27 mouse cellular contexts compared by ENCODE assay signal in the genomic region with DNA sequence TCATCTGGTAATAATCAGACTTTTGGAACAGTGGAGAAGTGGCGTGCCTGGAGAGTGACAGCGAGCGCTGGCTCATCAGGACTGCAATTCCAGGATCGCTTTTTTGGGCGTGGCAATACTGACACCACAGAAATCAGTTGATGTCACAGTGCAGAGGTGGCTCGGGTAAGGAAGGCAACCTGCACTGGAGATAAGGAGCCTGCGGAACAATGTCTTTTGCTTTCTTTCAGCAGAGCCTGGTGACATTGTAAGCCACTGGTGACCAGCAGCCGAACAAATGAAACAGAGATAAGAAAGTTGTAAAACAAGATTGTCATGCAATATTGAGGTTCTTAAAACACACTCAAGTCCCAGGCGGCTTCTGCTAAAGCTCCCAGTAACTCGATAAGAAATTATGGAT.
DNase-seq lines count a peak whose midpoint lies in the region; ATAC-seq and TF ChIP-seq lines count a peak whose summit lies in the region.
"Had no signal": no experiment of that assay in that cellular context is flagged by ENCODE, and none has a peak within 500 bp of the region (broad histone marks: within the 10 kb centered on the region; RNA-seq: fewer than 3 reads in every experiment).

No protein-coding gene starts in this region.

- no peak overlapping the region for H3K9ac ChIP-seq in heart, embryonic 13.5 days
- H3K9ac ChIP-seq in intestine, postnatal 0 days (ENCODE audit: low read depth, low read length): 0 out of 2 replicates have a peak overlapping the region, but pooled peaks have one; percentile 7
- H3K9ac ChIP-seq: embryonic facial prominence, embryonic 12.5 days; forebrain, embryonic 15.5 days; hindbrain, embryonic 15.5 days; kidney, embryonic 15.5 days; liver, embryonic 14.5 days had no signal

- no peaks in the 10 kb centered on the region for H3K27me3 ChIP-seq in heart, embryonic 13.5 days (replicated peaks)
- H3K27me3 ChIP-seq in intestine, postnatal 0 days (replicated peaks; ENCODE audit: control insufficient read depth, insufficient read depth, low read length): no peaks in the 10 kb centered on the region
- H3K27me3 ChIP-seq: embryonic facial prominence, embryonic 12.5 days; forebrain, embryonic 15.5 days; hindbrain, embryonic 15.5 days; kidney, embryonic 15.5 days had no signal

- intact Hi-C loops in gastrocnemius, postnatal 14 days (cut with DNase I; ENCODE audit: low total_unique reads): no loop called here

- no peak for ATAC-seq in heart, embryonic 13.5 days (ENCODE audit: extremely low read depth, insufficient number of reproducible peaks, low FRiP score, low TSS enrichment)
- peak; percentile 38 for ATAC-seq in intestine, postnatal 0 days
- ATAC-seq: forebrain, embryonic 15.5 days had no signal

- peak overlapping the region; percentile 16; the same call in 1 of the 2 replicates for H3K4me2 ChIP-seq in heart, embryonic 13.5 days
- H3K4me2 ChIP-seq in intestine, postnatal 0 days (replicated peaks; ENCODE audit: low read depth): no peak overlapping the region; the same call in 1 of the 2 replicates
- H3K4me2 ChIP-seq: embryonic facial prominence, embryonic 12.5 days; forebrain, embryonic 15.5 days; hindbrain, embryonic 15.5 days; kidney, embryonic 15.5 days had no signal

- H3K27ac ChIP-seq in heart, embryonic 13.5 days (replicated peaks): no peak overlapping the region
- no peak overlapping the region for H3K27ac ChIP-seq in intestine, postnatal 0 days (ENCODE audit: low read depth, low read length)
- H3K27ac ChIP-seq: embryonic facial prominence, embryonic 12.5 days; forebrain, embryonic 10.5 days; forebrain, embryonic 15.5 days; hindbrain, embryonic 10.5 days; hindbrain, embryonic 15.5 days; kidney, embryonic 15.5 days; liver, embryonic 14.5 days; macrophage had no signal

- H3K9me3 ChIP-seq in heart, embryonic 13.5 days: peaks cover 6% of the 10 kb centered on the region
- H3K9me3 ChIP-seq in intestine, postnatal 0 days (ENCODE audit: control insufficient read depth): 0 out of 2 replicates have a peak, but pooled peaks cover 3% of the 10 kb centered on the region
- H3K9me3 ChIP-seq: forebrain, embryonic 15.5 days; hindbrain, embryonic 15.5 days had no signal

- DNase-seq in gastrocnemius, adult 18-20 months (ENCODE audit: low spot score): peak; percentile 12
- DNase-seq in gastrocnemius, postnatal 14 days: no peak
- no peak for DNase-seq in heart, adult 18-20 months
- DNase-seq in NIH3T3 (ENCODE audit: low read depth): peak; percentile 48
- no peak for DNase-seq in cerebellum, adult 11-12 months
- no peak for DNase-seq in ovary, adult 18-20 months (ENCODE audit: low spot score)
- DNase-seq: adrenal gland, adult 8-10 months; cerebellum, adult 8-10 months; embryo, embryonic 11 days; gastrocnemius, postnatal 25 days; kidney, adult 18-20 months; kidney, postnatal 25 days; liver; lung, adult 2 months; lung, postnatal 10 days; midbrain, embryonic 14.5 days; right cerebral cortex, adult 18-20 months had no signal

- no peak overlapping the region for H3K4me3 ChIP-seq in heart, embryonic 13.5 days
- no peak overlapping the region for H3K4me3 ChIP-seq in intestine, postnatal 0 days (ENCODE audit: low read depth, low read length)
- H3K4me3 ChIP-seq: embryonic facial prominence, embryonic 12.5 days; forebrain, embryonic 10.5 days; forebrain, embryonic 15.5 days; hindbrain, embryonic 10.5 days; hindbrain, embryonic 15.5 days; kidney, embryonic 15.5 days had no signal

- H3K4me1 ChIP-seq in heart, embryonic 13.5 days: peaks cover 21% of the 10 kb centered on the region
- H3K4me1 ChIP-seq in intestine, postnatal 0 days (replicated peaks; ENCODE audit: control insufficient read depth, insufficient read depth, low read length): no peaks in the 10 kb centered on the region; the same call in 1 of the 2 replicates
- H3K4me1 ChIP-seq: embryonic facial prominence, embryonic 12.5 days; forebrain, embryonic 10.5 days; forebrain, embryonic 15.5 days; hindbrain, embryonic 10.5 days; hindbrain, embryonic 15.5 days; kidney, embryonic 15.5 days had no signal

- TF ChIP-seq CTCF in intestine, postnatal 0 days (IDR thresholded peaks at IDR 0.05; ENCODE audit: low read depth): no peak

- WGBS in heart, embryonic 13.5 days: 31% methylated on average over 10 of the region's 10 CpGs
- 38% methylated on average over 10 of the region's 10 CpGs for WGBS in intestine, postnatal 0 days

- peaks cover 6% of the 10 kb centered on the region; the same call in 1 of the 2 replicates for H3K36me3 ChIP-seq in heart, embryonic 13.5 days
- H3K36me3 ChIP-seq in intestine, postnatal 0 days (ENCODE audit: control insufficient read depth, insufficient read depth): no peaks in the 10 kb centered on the region
- H3K36me3 ChIP-seq: embryonic facial prominence, embryonic 12.5 days; forebrain, embryonic 10.5 days; forebrain, embryonic 15.5 days; hindbrain, embryonic 10.5 days; hindbrain, embryonic 15.5 days had no signal

Comparison
In these comparisons a context has a peak if more than half of its experiments do, and no peak if none do; other contexts are left out.
1. DNase-seq: peak in gastrocnemius, adult 18-20 months (single experiment) and NIH3T3 (single experiment); none in gastrocnemius, postnatal 14 days (single experiment), heart, adult 18-20 months (0 of 2), cerebellum, adult 11-12 months (single experiment) and ovary, adult 18-20 months (single experiment).